Mouse (Mus musculus) small intestine, adult 2 months (tissue): ENCODE results near the gene A430078G23Rik. TPM values are rescaled to one million over a fixed set of nuclear protein-coding genes. Genes with fewer than 3 reads are reported as not detected.
A peak's percentile ranks its signal among the peaks of the same experiment; 100 is the strongest.

Source experiments
- H3K27ac ChIP-seq: fragments of 200-500 bp; 2 replicates; pipeline ENCODE4 v1.5.1; 2012; ENCODE audit warnings: low read depth, low read length, control low read depth, inconsistent platforms; ENCODE audit not compliant: insufficient read depth
- H3K27me3 ChIP-seq: fragments of 200-500 bp; 2 replicates; pipeline ENCODE4 v1.6.1; 2012; ENCODE audit warnings: mild to moderate bottlenecking, moderate library complexity, low read length, inconsistent platforms; ENCODE audit not compliant: control insufficient read depth, insufficient read depth
- H3K36me3 ChIP-seq: fragments of 200-500 bp; 2 replicates; pipeline ENCODE4 v1.6.1; 2012; ENCODE audit warnings: mild to moderate bottlenecking, low read length, control low read depth, inconsistent platforms; ENCODE audit not compliant: control insufficient read depth, insufficient read depth
- H3K4me1 ChIP-seq: fragments of 200-500 bp; 2 replicates; pipeline ENCODE4 v1.6.1; 2012; ENCODE audit warnings: low read length, inconsistent platforms, mixed read lengths; ENCODE audit not compliant: control insufficient read depth, insufficient read depth, insufficient read length
- H3K4me3 ChIP-seq: fragments of 200-500 bp; 2 replicates; pipeline ENCODE4 v1.5.1; 2012; ENCODE audit warnings: low read depth, mild to moderate bottlenecking, control low read depth, inconsistent platforms, low read length, moderate library complexity
- CTCF ChIP-seq: fragments of 200-500 bp; IDR thresholded peaks from 2 replicates; pipeline ENCODE4 v1.5.1; 2012; ENCODE audit warnings: low read depth, mild to moderate bottlenecking, control low read depth, inconsistent platforms, low read length, moderate library complexity, mixed read lengths; ENCODE audit not compliant: insufficient replicate concordance, insufficient read length; ENCODE audit errors: extremely low read depth
- POLR2A ChIP-seq: fragments of 200-500 bp; IDR thresholded peaks from 2 replicates; pipeline ENCODE4 v1.6.1; 2012; ENCODE audit warnings: low read depth, mild to moderate bottlenecking, control low read depth, inconsistent platforms, low read length, moderate library complexity
- WGBS: fragments of 180-500 bp; shearing (Covaris S2); methylation state at CpG from one replicate; pipeline ENCODE4 v1.1.7; 2018; 5-methylcytosine and 5-hydroxymethylcytosine counted together
- polyA plus RNA-seq: library from polyadenylated mRNA; depleted of rRNA; stranded (reverse); fragments of >200 nt; gene quantifications from 2 replicates; pipeline ENCODE4 v1.2.3, GENCODE M21; 2012

A430078G23Rik gene
- polyA plus RNA-seq, 1 experiment: 0.80 TPM

DNA sequence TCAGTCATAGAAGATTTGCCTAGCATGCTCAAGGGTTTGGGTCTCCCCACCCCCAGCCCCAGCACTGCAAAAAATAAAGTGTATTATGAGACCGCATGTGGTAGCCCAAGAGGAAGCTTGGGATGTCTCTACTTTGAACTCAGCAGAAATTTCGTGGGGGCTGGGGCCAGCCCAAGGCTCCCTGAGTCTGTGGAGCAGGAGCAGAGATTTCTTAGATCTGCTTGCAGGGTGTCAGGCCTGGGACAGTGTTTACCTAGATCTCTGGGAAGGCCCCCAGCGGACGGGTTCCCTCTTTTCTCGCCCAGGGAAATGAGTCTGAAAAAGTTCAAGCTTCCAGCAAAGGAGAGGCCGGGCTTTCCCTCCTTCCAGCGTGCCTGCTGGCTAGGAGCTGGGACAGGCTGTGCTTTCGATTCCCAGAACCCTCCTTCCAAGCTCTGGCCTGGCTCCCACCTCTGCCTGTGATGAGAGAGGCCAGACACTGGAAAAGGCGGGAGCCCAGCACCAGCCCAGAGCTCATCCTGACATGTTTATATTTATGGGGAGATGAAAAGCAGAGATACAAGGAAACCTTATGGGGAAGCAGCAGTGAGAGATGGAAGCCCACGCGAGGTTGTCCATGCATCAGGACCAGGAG lies 23.5 kb downstream of the A430078G23Rik start:
- no peaks in the 10 kb centered on the region for H3K36me3 ChIP-seq
- WGBS: 55% methylated on average over 11 of the region's 11 CpGs
- peak overlapping the region; percentile 26; the same call in 1 of the 2 replicates for H3K27ac ChIP-seq
- H3K4me3 ChIP-seq: no peak overlapping the region
- H3K27me3 ChIP-seq: no peaks in the 10 kb centered on the region
- H3K4me1 ChIP-seq: no peaks in the 10 kb centered on the region
- TF ChIP-seq POLR2A: no peak
- TF ChIP-seq CTCF: no peak

DNA sequence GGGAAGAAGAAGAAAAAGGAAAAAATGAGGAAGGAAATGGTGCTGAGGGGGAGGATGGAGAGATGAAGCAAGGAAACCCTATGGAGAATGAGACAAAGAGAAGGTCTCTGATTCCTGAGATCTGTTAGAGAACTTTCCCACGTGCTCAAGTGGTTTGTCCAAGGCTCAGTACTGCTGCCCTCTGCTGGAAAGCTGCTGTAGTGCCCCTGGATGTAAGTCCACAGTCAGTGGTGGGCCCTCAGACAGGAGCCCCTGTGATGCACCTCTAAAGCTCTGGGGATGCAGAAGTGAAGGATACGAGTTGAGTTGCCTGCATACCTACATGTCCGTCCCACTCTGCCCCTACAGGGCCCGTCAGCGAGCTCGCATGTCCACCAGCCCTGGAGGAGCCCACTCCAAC lies 34.1 kb downstream of the A430078G23Rik start:
- H3K36me3 ChIP-seq: no peaks in the 10 kb centered on the region
- WGBS: 54% methylated on average over 6 of the region's 6 CpGs
- no peaks in the 10 kb centered on the region for H3K27me3 ChIP-seq
- no peak overlapping the region for H3K4me3 ChIP-seq
- H3K27ac ChIP-seq: no peak overlapping the region
- TF ChIP-seq CTCF: peak; percentile 79; the same call in 1 of the 2 replicates
- TF ChIP-seq POLR2A: no peak
- peaks cover 1% of the 10 kb centered on the region; the same call in 1 of the 2 replicates for H3K4me1 ChIP-seq

DNA sequence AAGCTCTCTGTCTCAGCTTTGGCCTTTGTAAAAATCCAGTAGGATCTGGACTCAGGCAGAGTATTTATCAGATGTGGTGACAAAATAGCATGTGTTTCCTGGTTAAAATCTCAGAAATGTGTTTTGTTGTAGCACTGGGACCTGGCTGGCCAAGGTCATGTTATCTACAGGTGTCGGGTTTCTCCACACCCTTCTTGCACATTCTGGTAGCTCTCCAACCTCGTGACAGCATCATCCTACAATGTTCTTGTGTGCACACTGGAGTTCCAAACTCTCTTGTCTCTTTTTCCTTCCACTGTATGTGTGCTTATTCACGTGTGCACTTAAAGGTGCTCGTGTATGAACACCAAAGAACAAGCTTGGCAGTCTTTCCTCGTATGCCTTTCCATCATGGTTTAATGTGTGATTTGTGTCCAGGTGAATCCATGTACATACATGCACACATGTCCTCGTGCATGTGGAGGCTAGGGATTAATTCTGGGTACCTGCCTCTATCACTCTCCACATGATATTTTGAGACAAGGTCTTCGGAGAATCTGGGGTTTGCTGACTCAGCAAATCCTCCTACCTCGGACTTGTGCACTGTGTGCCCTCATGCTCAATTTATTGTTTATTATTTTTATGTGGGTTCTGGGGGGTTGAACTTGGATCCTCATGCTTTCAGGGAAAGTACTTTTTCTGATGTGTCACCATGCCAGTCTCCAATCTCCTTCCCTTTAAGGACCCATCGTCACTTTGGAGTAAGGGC lies 35.5 kb downstream of the A430078G23Rik start:
- WGBS: 57% methylated on average over 9 of the region's 9 CpGs
- Histone ChIP-seq H3K4me1 (peaks cover 5% of the 10 kb centered on the region; the same call in 1 of the 2 replicates), H3K36me3 (no peaks in the 10 kb centered on the region), H3K4me3 (no peak overlapping the region), H3K27me3 (no peaks in the 10 kb centered on the region), H3K27ac (no peak overlapping the region)
- no peak for TF ChIP-seq CTCF
- TF ChIP-seq POLR2A: no peak

DNA sequence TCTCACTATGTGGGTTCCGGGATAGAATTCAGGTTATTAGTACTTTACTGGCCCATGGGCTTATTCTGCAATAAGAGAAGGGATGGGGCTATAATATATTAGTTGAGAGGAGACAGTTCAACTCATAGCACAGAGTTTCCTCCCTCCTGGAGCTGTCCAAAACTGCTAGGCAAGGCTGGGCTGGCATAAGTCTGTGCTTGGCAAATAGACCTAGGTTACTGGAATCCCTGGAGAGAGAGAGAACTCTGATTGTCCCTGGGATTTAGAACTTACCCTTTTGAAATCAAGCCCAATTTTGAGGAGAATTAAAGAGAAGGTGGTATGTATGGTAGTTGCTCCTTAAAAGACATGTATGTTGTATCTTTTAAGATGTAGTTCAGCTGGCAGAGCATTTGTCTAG lies 36.3 kb downstream of the A430078G23Rik start:
- Histone ChIP-seq H3K4me1 (peaks cover 9% of the 10 kb centered on the region; the same call in 1 of the 2 replicates), H3K27ac (no peak overlapping the region), H3K27me3 (no peaks in the 10 kb centered on the region), H3K4me3 (no peak overlapping the region), H3K36me3 (no peaks in the 10 kb centered on the region)
- 100% methylated on average over 1 of the region's 1 CpGs for WGBS
- TF ChIP-seq CTCF (no peak), POLR2A (no peak)

DNA sequence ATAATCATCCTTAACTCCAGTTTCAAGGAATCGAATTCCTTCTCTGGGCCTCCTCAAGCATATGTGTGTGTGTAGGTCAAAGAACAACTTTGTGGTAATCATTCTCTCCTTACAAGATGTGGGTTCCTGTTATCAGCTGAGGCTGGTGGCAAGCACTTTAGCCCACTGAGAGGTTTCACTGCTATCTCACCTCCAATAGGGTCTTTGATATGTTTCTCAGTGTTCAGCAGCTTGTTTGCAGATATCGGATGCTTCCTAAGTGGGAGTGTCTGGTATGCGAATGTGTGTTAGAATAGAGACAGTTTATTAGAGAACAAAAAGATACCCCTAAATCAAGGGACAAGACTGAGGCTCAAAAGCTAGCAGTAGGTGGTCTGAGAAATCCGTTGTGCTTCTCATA lies 39.1 kb downstream of the A430078G23Rik start:
- H3K27ac ChIP-seq: peak overlapping the region; percentile 42; the same call in 1 of the 2 replicates
- 43% methylated on average over 4 of the region's 4 CpGs for WGBS
- TF ChIP-seq CTCF: no peak
- peaks cover 9% of the 10 kb centered on the region; the same call in 1 of the 2 replicates for H3K4me1 ChIP-seq
- H3K27me3 ChIP-seq: no peaks in the 10 kb centered on the region
- peaks cover 2% of the 10 kb centered on the region; the same call in 1 of the 2 replicates for H3K36me3 ChIP-seq
- no peak overlapping the region; the same call in 1 of the 2 replicates for H3K4me3 ChIP-seq

DNA sequence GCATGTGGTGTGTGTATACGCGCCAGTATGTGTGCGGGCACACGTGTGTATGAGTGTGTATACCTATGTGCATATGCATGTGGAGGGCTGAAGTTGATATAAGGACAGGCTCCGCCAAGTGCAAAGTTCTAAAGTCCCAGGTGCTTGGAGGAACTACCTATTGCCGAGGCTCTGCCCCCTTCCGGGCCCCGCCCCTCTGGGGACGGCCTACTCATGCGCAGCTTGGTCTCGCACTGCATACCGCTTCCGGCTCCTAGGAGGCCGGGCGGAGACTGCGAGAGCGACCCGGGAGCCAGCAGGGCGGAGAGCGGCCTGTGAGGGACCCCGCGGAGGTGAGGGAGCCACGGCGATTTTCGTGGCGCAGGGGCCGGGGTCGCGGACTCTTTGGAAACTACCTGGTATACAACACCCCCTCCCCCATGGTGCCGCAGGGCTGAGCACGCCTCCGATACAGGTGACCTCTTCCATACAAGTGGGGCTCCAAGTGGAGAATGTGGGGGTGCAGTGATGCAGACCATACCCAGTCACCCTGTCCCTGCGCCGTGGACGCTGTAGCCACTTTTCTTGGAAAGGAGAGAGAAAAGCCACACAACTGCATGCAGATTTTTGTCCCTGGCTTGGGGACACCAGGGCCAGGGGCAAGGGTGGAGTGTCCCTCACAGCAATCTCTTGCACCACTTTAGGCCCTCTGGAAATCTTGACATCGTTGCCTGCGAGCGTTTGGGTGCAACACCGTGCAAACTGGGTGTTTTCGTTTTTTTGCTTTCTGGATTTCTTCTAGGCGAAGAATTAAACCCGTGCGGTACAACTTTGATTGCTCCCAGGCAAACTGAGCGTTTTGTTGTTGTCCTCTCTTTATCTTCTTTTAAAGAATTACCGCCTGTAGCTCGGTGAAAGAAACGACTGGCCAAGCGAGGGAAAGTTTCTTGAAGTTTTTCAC lies 39.8 kb downstream of the A430078G23Rik start, which contains the start of gene Arhgef18:
Gene Arhgef18, plus strand, starts transcription at position 236 of the 940 bp plus-strand sequence.
- Histone ChIP-seq H3K36me3 (peaks cover 2% of the 10 kb centered on the region; the same call in 1 of the 2 replicates), H3K27me3 (no peaks in the 10 kb centered on the region), H3K4me3 (peak within 1 kb of the TSS; percentile 93), H3K27ac (peak within 1 kb of the TSS; percentile 42), H3K4me1 (peaks cover 9% of the 10 kb centered on the region; the same call in 1 of the 2 replicates)
- WGBS: 9% methylated on average over 48 of the region's 48 CpGs
- TF ChIP-seq CTCF (no peak), POLR2A (peak; percentile 92)

DNA sequence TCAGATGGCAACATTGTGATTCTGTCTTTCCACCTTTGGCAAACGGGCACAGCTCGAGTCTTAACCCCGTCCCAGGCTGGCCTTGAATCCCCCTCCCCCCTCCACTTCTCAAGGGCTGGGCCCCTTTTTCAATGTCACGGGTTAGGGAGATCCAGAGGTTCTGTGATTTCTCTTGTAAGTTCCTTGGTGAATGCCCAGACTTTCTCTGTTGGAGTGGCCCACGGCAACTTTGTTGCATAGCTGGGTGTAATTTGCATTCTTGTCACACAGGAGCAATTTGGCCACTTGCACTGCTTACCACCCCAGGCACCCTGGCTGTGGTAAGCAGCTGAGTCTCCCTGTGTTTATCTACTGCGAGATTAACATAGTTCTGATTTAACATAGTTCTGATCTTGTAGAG lies 41.4 kb downstream of the A430078G23Rik start:
- H3K36me3 ChIP-seq: peaks cover 7% of the 10 kb centered on the region
- H3K27ac ChIP-seq: no peak overlapping the region
- no peak overlapping the region for H3K4me3 ChIP-seq
- no peaks in the 10 kb centered on the region for H3K27me3 ChIP-seq
- no peak for TF ChIP-seq CTCF
- TF ChIP-seq POLR2A: no peak
- 68% methylated on average over 6 of the region's 6 CpGs for WGBS
- H3K4me1 ChIP-seq: peaks cover 9% of the 10 kb centered on the region; the same call in 1 of the 2 replicates
